Mouse (Mus musculus) CH12.LX (cell line): ENCODE data around the gene Pitpnm2. TPM values are rescaled to one million over a fixed set of nuclear protein-coding genes. Genes with fewer than 3 reads are reported as not detected.

Experiments
- DNase-seq: peaks from one replicate; pipeline ENCODE4 v3.0.0-alpha.2; 2013; ENCODE audit errors: extremely low read depth
- H3K27ac ChIP-seq: 2 replicates; pipeline ENCODE4 v1.5.1; 2012; ENCODE audit warnings: low read depth, mild to moderate bottlenecking, control low read depth, moderate library complexity; ENCODE audit not compliant: insufficient read depth
- H3K27me3 ChIP-seq: replicated peaks from 2 replicates; pipeline ENCODE3; 2012; ENCODE audit warnings: inconsistent platforms
- H3K36me3 ChIP-seq, 2 experiments: replicated peaks in 1 of 2; 2 replicates each; pipeline versions ENCODE3 to v1.6.1; 2012; ENCODE audit warnings: inconsistent platforms in 1 of 2, low read length in 1 of 2, mild to moderate bottlenecking in 1 of 2, mixed read lengths in 1 of 2, moderate library complexity in 1 of 2; ENCODE audit not compliant: control insufficient read depth in 1 of 2, insufficient read depth in 1 of 2
- H3K4me1 ChIP-seq, 2 experiments: 2 replicates each; pipeline ENCODE4 v1.6.1; 2012; ENCODE audit warnings: inconsistent platforms in 1 of 2, moderate library complexity in 1 of 2; ENCODE audit not compliant: insufficient read depth in 2 of 2, control insufficient read depth in 1 of 2
- H3K4me2 ChIP-seq: 2 replicates; pipeline ENCODE4 v1.6.1; 2012; ENCODE audit warnings: low read depth, mild to moderate bottlenecking, control low read depth; ENCODE audit not compliant: poor library complexity, insufficient read depth, severe bottlenecking
- H3K4me3 ChIP-seq, 3 experiments: fragments of 150-350 bp in 1 of 3; sonication (generic) in 1 of 3; replicated peaks in 1 of 3; 2 replicates each; pipeline versions ENCODE3 to v1.5.1; 2011 to 2012; ENCODE audit warnings: low read depth in 2 of 3, low read length in 2 of 3, mild to moderate bottlenecking in 2 of 3, moderate library complexity in 2 of 3, control low read depth in 1 of 3, improper control_type of control experiment in 1 of 3, inconsistent platforms in 1 of 3, mixed read lengths in 1 of 3; ENCODE audit not compliant: poor library complexity in 1 of 3
- H3K79me2 ChIP-seq: replicated peaks from 2 replicates; pipeline ENCODE4 v1.6.1; 2012; ENCODE audit warnings: mild to moderate bottlenecking, moderate library complexity; ENCODE audit not compliant: control insufficient read depth, poor library complexity, insufficient read depth, severe bottlenecking; ENCODE audit errors: extremely low read depth
- H3K9ac ChIP-seq: 2 replicates; pipeline ENCODE4 v1.6.1; 2012; ENCODE audit warnings: low read depth, mild to moderate bottlenecking, control low read depth, moderate library complexity; ENCODE audit not compliant: insufficient read depth
- H3K9me3 ChIP-seq: replicated peaks from 2 replicates; pipeline ENCODE3; 2012; ENCODE audit warnings: low read length, inconsistent platforms, mixed read lengths
- ETS1 ChIP-seq: conservative IDR thresholded peaks from 2 replicates; pipeline ENCODE4 v1.6.1; 2012; ENCODE audit warnings: low read depth, mild to moderate bottlenecking, inconsistent platforms, low read length, improper control_type of control experiment, moderate library complexity
- JUND ChIP-seq: conservative IDR thresholded peaks from 2 replicates; pipeline ENCODE4 v1.6.1; 2011; ENCODE audit warnings: low read depth, low read length, improper control_type of control experiment
- MAZ ChIP-seq: IDR thresholded peaks from 2 replicates; pipeline ENCODE4 v1.6.1; 2012; ENCODE audit warnings: low read depth, mild to moderate bottlenecking, inconsistent platforms, low read length, improper control_type of control experiment, moderate library complexity
- MEF2A ChIP-seq: IDR thresholded peaks from 2 replicates; pipeline ENCODE4 v1.6.1; 2014; ENCODE audit warnings: low read depth, mild to moderate bottlenecking, inconsistent platforms, low read length, improper control_type of control experiment, borderline replicate concordance
- NELFE ChIP-seq: IDR thresholded peaks from 2 replicates; pipeline ENCODE4 v1.6.1; 2011; ENCODE audit warnings: low read depth, low read length, improper control_type of control experiment
- RCOR1 ChIP-seq: conservative IDR thresholded peaks from 2 replicates; pipeline ENCODE4 v1.6.1; 2012; ENCODE audit warnings: low read depth, mild to moderate bottlenecking, inconsistent platforms, low read length, improper control_type of control experiment
- TBP ChIP-seq: conservative IDR thresholded peaks from 2 replicates; pipeline ENCODE4 v1.6.1; 2011; ENCODE audit warnings: low read depth, low read length, improper control_type of control experiment
- UBTF ChIP-seq: IDR thresholded peaks from 2 replicates; pipeline ENCODE4 v1.6.1; 2012; ENCODE audit warnings: low read depth, mild to moderate bottlenecking, inconsistent platforms, low read length, improper control_type of control experiment, moderate library complexity
- ZMIZ1 ChIP-seq: IDR thresholded peaks from 2 replicates; pipeline ENCODE4 v1.6.1; 2012; ENCODE audit warnings: low read depth, mild to moderate bottlenecking, inconsistent platforms, low read length, improper control_type of control experiment
- ZNF384 ChIP-seq: IDR thresholded peaks from 2 replicates; pipeline ENCODE4 v1.6.1; 2012; ENCODE audit warnings: low read depth, low read length, improper control_type of control experiment, inconsistent platforms
- dilution Hi-C: fragments of 300-500 bp; cut with MboI; formaldehyde crosslinking; loops from 2 replicates; pipeline ENCODE4 v1.14.3; 2020; ENCODE audit warnings: low sequenced_read_pairs; ENCODE audit not compliant: extremely low pct_unique_long_range_greater_than_20kb, extremely low pct_ligation_motif_present
- in situ Hi-C: fragments of 300-500 bp; cut with MboI; formaldehyde crosslinking; loops from 3 replicates; pipeline ENCODE4 v1.14.3; 2019; ENCODE audit warnings: low sequenced_read_pairs, low pct_ligation_motif_present, low pct_unique_long_range_greater_than_20kb, mixed read lengths
- polyA plus RNA-seq: library from polyadenylated mRNA; unstranded; fragments of >175 nt; gene quantifications from 2 replicates; pipeline ENCODE4 v1.2.1, GENCODE M21; 2012; ENCODE audit warnings: low read depth; ENCODE audit not compliant: insufficient read length
- total RNA-seq, 2 experiments: library from RNA; depleted of rRNA; stranded (reverse); fragments of 300-350 nt in 1 of 2; fragments of >200 nt in 1 of 2; gene quantifications; 2 replicates each; pipeline ENCODE4 v1.2.3; 2012 to 2014

Pitpnm2 gene
- total and polyA plus RNA-seq, 3 experiments: 1.0 to 11.9 (median 5.3) TPM

GRCm38 (mm10) chr5:124189572-124189981 is 60.0 kb downstream of the Pitpnm2 start:
- H3K4me1 ChIP-seq: peaks cover 42 to 86% of the 10 kb centered on the region in 2 experiments
- H3K27ac ChIP-seq: no peak overlapping the region
- DNase-seq: no peak

GRCm38 (mm10) chr5:124187508-124188311 is 61.9 kb downstream of the Pitpnm2 start:
- no peak overlapping the region for H3K4me2 ChIP-seq
- in situ Hi-C loops: no loop called here
- TF ChIP-seq UBTF (no peak), NELFE (no peak), ZNF384 (no peak), RCOR1 (no peak)
- TF ChIP-seq, all 38 proteins: peak for 0
- Histone ChIP-seq H3K79me2 (no peaks in the 10 kb centered on the region), H3K27ac (no peak overlapping the region), H3K9ac (no peak overlapping the region), H3K4me3 (no peak overlapping the region), H3K9me3 (no peaks in the 10 kb centered on the region), H3K27me3 (no peaks in the 10 kb centered on the region), H3K36me3 (peaks cover 0 to 9% of the 10 kb centered on the region in 2 experiments), H3K4me1 (peaks cover 42 to 68% of the 10 kb centered on the region in 2 experiments)
- no peak for DNase-seq
- dilution Hi-C loops: no loop called here

More at GRCm38 (mm10) chr5:124189572-124189981, 60.0 kb downstream of the Pitpnm2 start:
- dilution Hi-C loops (no loop called here), in situ Hi-C loops (no loop called here)
- Histone ChIP-seq H3K36me3 (peaks cover 0 to 10% of the 10 kb centered on the region in 2 experiments), H3K4me2 (no peak overlapping the region), H3K9ac (no peak overlapping the region), H3K4me3 (no peak overlapping the region), H3K27me3 (no peaks in the 10 kb centered on the region), H3K79me2 (no peaks in the 10 kb centered on the region), H3K9me3 (no peaks in the 10 kb centered on the region)
- TF ChIP-seq TBP: no peak
- no peak for TF ChIP-seq ETS1

GRCm38 (mm10) chr5:124186981-124187507 is 62.5 kb downstream of the Pitpnm2 start:
- Histone ChIP-seq H3K4me2 (no peak overlapping the region), H3K36me3 (peaks cover 0 to 12% of the 10 kb centered on the region in 2 experiments), H3K27ac (no peak overlapping the region), H3K27me3 (no peaks in the 10 kb centered on the region), H3K4me1 (peaks cover 42 to 61% of the 10 kb centered on the region in 2 experiments), H3K9me3 (no peaks in the 10 kb centered on the region), H3K9ac (no peak overlapping the region), H3K79me2 (no peaks in the 10 kb centered on the region), H3K4me3 (no peak overlapping the region)
- in situ Hi-C loops: no loop called here
- DNase-seq: no peak
- no peak for TF ChIP-seq JUND
- no peak for TF ChIP-seq MEF2A
- no peak for TF ChIP-seq TBP
- no peak for TF ChIP-seq MAZ
- no peak for TF ChIP-seq ZMIZ1
- dilution Hi-C loops: no loop called here
